Mouse (Mus musculus) embryonic facial prominence, embryonic 12.5 days (tissue): ENCODE results near the gene Ctbp2. TPM values are rescaled to one million over a fixed set of nuclear protein-coding genes. Genes with fewer than 3 reads are reported as not detected.

Experiments
- ATAC-seq: fragments of 200-750 bp; cut with Nextera tagmentation; 2 replicates; pipeline ENCODE4 v1.8.0; 2017; ENCODE audit not compliant: insufficient number of reproducible peaks, insufficient read depth, low FRiP score, low TSS enrichment
- H3K27ac ChIP-seq: fragments of 300-500 bp; sonication (generic); 2 replicates; pipeline ENCODE4 v1.5.1; 2016; ENCODE audit warnings: mild to moderate bottlenecking
- H3K27me3 ChIP-seq: fragments of 300-500 bp; sonication (generic); 2 replicates; pipeline ENCODE4 v1.6.1; 2016; ENCODE audit warnings: mild to moderate bottlenecking, moderate library complexity
- H3K36me3 ChIP-seq: fragments of 300-500 bp; sonication (generic); 2 replicates; pipeline ENCODE4 v1.6.1; 2016; ENCODE audit warnings: mild to moderate bottlenecking
- H3K4me1 ChIP-seq: fragments of 300-500 bp; sonication (generic); 2 replicates; pipeline ENCODE4 v1.6.1; 2016
- H3K4me2 ChIP-seq: fragments of 300-500 bp; sonication (generic); replicated peaks from 2 replicates; pipeline ENCODE4 v1.6.1; 2016; ENCODE audit warnings: mild to moderate bottlenecking, moderate library complexity
- H3K4me3 ChIP-seq: fragments of 300-500 bp; sonication (generic); 2 replicates; pipeline ENCODE4 v1.5.1; 2016; ENCODE audit warnings: mild to moderate bottlenecking
- H3K9ac ChIP-seq: fragments of 300-500 bp; sonication (generic); 2 replicates; pipeline ENCODE4 v1.6.1; 2016; ENCODE audit warnings: mild to moderate bottlenecking, moderate library complexity
- H3K9me3 ChIP-seq: fragments of 300-500 bp; sonication (generic); 2 replicates; pipeline ENCODE4 v1.6.1; 2016; ENCODE audit warnings: mild to moderate bottlenecking, moderate library complexity
- WGBS: fragments of 180-500 bp; shearing (Covaris S2); methylation state at CpG from one replicate; pipeline ENCODE4 v1.1.7; 2016; 5-methylcytosine and 5-hydroxymethylcytosine counted together
- polyA plus RNA-seq: library from polyadenylated mRNA; unstranded; fragments of >200 nt; fragmentation: Nextera tagmentation; extraction: Ambion mirVana; gene quantifications from 2 replicates; pipeline ENCODE4 v1.2.1, GENCODE M21; 2016

Ctbp2 gene
- polyA plus RNA-seq, 1 experiment from 2014 or later, result 101 TPM

DNA sequence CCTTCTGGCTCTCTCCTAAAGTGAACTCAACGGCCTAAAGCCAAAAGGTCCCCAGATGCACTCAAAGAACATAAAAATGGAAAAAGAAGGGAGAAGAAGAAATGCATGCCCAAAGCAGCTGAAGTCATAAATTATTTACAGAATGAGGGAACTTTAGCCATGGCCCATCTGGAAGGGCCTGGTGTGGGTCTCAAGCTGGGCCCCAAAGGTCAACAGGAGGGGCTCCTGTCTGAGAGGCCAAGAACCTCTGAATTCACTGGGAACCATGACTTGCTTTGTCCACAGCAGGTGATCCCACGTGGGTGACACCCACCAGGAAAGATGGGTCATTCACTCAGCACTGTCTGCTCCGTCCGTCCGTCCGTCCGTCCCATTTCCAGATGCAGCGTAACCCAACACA, 67.2 kb downstream of the Ctbp2 start:
- no peak for ATAC-seq
- H3K9me3 ChIP-seq, result no peaks in the 10 kb centered on the region
- no peak overlapping the region for H3K4me3 ChIP-seq
- H3K27me3 ChIP-seq, result no peaks in the 10 kb centered on the region
- H3K4me1 ChIP-seq, result peaks cover 8% of the 10 kb centered on the region
- H3K9ac ChIP-seq, result no peak overlapping the region
- no peak overlapping the region for H3K4me2 ChIP-seq
- no peak overlapping the region for H3K27ac ChIP-seq
- WGBS, result 87% methylated on average over 8 of the region's 8 CpGs
- peaks cover 25% of the 10 kb centered on the region for H3K36me3 ChIP-seq

DNA sequence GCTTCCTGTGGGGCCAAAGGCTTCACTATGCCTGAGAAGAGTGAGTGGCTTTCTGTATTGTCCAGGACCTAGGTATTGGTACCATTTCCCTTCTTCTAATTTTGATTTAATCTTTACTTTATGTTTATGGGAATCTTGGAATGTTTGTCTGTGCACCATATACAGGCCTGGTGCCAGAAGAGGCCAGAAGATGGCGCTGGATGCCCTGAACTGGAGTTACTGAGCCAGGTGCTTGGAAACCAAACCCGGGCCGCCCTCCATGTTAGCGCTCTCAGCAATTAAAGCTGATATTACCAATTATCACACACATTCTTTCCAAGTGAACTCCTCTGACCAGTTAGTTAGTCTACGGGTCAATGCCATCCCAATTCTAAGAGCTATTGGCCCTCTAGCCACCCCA, 69.7 kb downstream of the Ctbp2 start:
- Histone ChIP-seq H3K27ac (no peak overlapping the region), H3K9ac (no peak overlapping the region), H3K9me3 (no peaks in the 10 kb centered on the region), H3K4me2 (no peak overlapping the region), H3K36me3 (peaks cover 23% of the 10 kb centered on the region), H3K4me1 (no peaks in the 10 kb centered on the region; the same call in 1 of the 2 replicates), H3K27me3 (no peaks in the 10 kb centered on the region), H3K4me3 (no peak overlapping the region)
- WGBS, result 87% methylated on average over 5 of the region's 5 CpGs
- ATAC-seq, result no peak

DNA sequence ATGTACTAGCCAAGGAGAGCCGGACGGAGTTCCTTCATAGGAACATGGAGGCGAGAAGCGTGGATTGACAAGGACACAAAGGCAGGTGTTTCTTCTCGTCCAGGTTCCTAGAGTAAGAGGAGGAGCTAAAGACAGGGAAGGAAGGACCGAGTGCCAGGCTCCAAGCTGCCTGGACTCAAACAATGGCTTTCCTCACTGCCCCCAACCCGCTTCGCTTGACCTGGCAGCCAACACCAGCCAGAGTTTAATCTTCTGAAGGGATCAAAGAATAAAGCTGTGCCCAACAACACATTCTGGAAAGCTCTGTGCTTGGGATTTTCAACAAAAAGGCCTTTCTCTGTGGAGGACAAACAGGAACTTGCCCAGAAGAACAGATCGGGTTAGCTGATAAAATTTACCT, 70.4 kb downstream of the Ctbp2 start:
- Histone ChIP-seq H3K4me1 (no peaks in the 10 kb centered on the region; the same call in 1 of the 2 replicates), H3K9ac (no peak overlapping the region), H3K27ac (no peak overlapping the region), H3K9me3 (no peaks in the 10 kb centered on the region), H3K36me3 (peaks cover 23% of the 10 kb centered on the region), H3K4me3 (no peak overlapping the region), H3K27me3 (no peaks in the 10 kb centered on the region), H3K4me2 (no peak overlapping the region)
- ATAC-seq, result no peak
- WGBS, result 81% methylated on average over 9 of the region's 9 CpGs

DNA sequence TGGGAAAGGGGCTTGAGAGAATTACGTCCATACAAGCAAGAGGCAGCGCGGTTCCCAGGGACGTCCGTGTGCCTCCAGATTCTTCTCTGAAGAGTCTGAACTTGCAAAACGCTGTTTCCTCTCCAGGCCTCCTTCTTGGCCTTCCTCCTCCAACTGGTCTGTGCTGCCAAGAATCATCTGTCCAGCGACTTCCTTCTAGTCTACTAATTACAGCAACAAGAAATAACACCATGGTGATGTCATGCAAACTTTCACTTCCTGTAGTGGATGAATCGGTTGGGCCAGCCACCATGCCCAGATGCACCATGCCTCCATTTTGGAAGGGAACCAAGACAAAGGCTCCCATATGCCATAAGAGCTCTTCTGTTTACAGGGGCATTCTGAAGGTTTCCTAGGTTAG, 71.3 kb downstream of the Ctbp2 start:
- no peaks in the 10 kb centered on the region for H3K4me1 ChIP-seq
- peaks cover 23% of the 10 kb centered on the region for H3K36me3 ChIP-seq
- no peak overlapping the region for H3K9ac ChIP-seq
- no peak overlapping the region for H3K4me3 ChIP-seq
- H3K4me2 ChIP-seq, result no peak overlapping the region
- 87% methylated on average over 8 of the region's 8 CpGs for WGBS
- H3K9me3 ChIP-seq, result no peaks in the 10 kb centered on the region
- H3K27me3 ChIP-seq, result no peaks in the 10 kb centered on the region
- no peak overlapping the region for H3K27ac ChIP-seq
- ATAC-seq, result no peak

DNA sequence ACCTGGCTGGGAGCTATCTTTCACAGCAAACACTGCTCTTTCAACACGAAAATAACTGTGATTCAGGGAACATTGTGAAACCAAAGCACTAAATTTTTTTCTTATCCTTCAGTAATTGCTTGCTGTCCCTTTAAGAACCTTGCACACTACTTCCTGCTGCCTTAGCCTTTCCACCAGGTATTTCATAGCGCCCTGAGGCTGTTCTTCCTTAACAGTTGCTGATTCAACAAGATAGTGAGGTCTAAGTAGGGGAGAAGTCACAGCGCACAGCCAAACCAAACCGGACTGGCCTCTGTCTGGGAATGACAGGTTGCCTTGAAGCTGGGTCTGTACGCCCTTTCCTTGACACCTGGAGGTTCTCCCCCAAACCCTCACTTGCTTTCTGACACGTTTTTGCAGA, 73.5 kb downstream of the Ctbp2 start:
- no peaks in the 10 kb centered on the region for H3K27me3 ChIP-seq
- no peak for ATAC-seq
- no peak overlapping the region for H3K9ac ChIP-seq
- WGBS, result 65% methylated on average over 6 of the region's 6 CpGs
- H3K4me2 ChIP-seq, result no peak overlapping the region
- peaks cover 15% of the 10 kb centered on the region; the same call in 1 of the 2 replicates for H3K36me3 ChIP-seq
- no peak overlapping the region for H3K4me3 ChIP-seq
- no peaks in the 10 kb centered on the region for H3K9me3 ChIP-seq
- no peak overlapping the region for H3K27ac ChIP-seq
- H3K4me1 ChIP-seq, result no peaks in the 10 kb centered on the region

DNA sequence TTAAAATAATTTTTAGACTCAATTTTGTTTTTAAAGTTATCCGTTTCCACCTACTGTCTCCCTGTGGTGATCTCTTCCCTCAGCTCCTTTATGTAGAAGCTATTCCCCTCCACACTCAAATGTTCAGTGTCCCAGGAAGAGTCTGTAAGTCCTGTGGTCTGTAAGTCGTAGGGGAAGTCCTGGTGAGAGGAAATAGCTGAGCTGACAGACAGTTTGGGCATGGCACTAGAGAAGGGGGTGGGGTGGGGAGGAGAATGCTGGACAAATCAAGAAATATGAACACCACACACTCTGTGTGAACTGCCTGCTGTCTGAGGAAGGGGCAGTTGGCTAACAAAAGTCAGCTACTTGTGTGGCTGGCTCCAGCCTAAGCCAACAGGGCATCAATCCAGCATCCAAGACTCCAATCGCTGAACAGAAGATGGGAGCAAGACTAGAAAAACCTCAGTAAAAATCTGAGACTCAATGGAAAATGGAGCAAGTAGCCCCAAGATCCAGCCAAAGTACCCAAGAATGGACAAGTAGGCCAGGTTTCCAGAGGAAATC, 76.0 kb downstream of the Ctbp2 start:
- H3K9ac ChIP-seq, result no peak overlapping the region
- no peak overlapping the region for H3K4me2 ChIP-seq
- peaks cover 11% of the 10 kb centered on the region; the same call in 1 of the 2 replicates for H3K36me3 ChIP-seq
- H3K27me3 ChIP-seq, result no peaks in the 10 kb centered on the region
- no peaks in the 10 kb centered on the region for H3K9me3 ChIP-seq
- ATAC-seq, result no peak
- H3K27ac ChIP-seq, result no peak overlapping the region
- WGBS, result 72% methylated on average over 3 of the region's 3 CpGs
- no peak overlapping the region for H3K4me3 ChIP-seq
- H3K4me1 ChIP-seq, result no peaks in the 10 kb centered on the region

DNA sequence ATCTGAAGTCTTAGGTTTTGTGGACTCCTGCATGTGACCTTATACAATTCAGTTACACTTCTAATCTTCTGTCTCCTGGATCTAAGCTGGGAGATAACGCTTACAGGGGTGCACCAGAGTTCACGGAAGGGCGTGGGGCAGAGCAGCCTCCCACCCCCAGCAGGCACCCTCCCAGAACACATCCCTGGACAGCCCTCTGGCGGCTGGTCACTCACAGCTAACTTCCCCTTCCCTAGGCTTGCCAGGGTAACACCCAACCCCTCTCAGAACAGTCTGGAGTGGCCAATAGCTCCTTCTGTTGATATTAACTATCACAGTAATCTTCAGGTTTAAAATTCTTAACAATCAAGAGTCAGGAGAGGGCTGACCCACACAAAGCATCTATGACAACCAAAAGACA, 76.9 kb downstream of the Ctbp2 start:
- ATAC-seq, result no peak
- WGBS, result 84% methylated on average over 4 of the region's 4 CpGs
- Histone ChIP-seq H3K27me3 (no peaks in the 10 kb centered on the region), H3K9me3 (no peaks in the 10 kb centered on the region), H3K27ac (no peak overlapping the region), H3K9ac (no peak overlapping the region), H3K4me3 (no peak overlapping the region), H3K4me1 (peaks cover 2% of the 10 kb centered on the region), H3K4me2 (no peak overlapping the region), H3K36me3 (0 out of 2 replicates have a peak, but pooled peaks cover 4% of the 10 kb centered on the region)

DNA sequence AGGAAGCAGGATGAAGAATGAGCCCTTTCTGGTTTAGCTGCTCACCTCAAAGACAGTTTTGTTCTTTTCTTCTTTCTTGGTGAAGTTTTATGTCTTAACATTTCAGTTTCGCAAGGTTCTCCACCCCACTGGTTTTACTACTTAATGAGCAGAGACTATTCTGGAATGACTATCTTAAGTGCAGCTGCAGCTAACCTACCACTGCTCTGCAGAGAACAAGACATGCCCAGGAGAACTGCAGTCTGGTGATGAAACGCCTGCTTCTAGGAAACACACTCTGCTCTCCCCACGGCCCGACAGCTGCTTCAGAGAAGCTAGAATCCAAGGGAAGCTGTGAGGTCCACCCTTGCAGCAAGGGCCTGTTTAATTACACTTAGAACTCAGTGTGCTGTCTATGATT, 79.4 kb downstream of the Ctbp2 start:
- Histone ChIP-seq H3K27ac (no peak overlapping the region), H3K9ac (no peak overlapping the region), H3K9me3 (no peaks in the 10 kb centered on the region), H3K4me1 (peaks cover 28% of the 10 kb centered on the region), H3K4me3 (no peak overlapping the region), H3K27me3 (no peaks in the 10 kb centered on the region), H3K4me2 (no peak overlapping the region), H3K36me3 (0 out of 2 replicates have a peak, but pooled peaks cover 4% of the 10 kb centered on the region)
- no peak for ATAC-seq
- WGBS, result 81% methylated on average over 4 of the region's 4 CpGs

DNA sequence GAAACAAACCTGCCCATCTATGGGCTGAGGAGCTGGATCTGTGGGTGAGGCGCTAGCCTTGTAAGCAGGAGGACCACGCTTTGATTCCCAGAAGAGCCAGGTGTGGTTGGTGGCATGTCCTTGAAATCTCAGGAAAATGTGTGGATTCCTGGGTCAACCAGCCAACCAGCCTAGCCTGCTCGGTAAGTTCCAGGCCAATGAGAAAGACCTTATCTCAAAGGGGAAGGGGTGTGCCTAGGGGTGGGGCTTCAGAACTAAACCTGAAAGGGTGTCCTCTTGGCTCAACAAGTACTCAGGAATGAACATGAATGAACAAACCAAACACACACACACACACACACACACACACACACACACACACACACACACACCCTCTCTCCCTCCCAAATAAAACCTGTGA, 82.4 kb downstream of the Ctbp2 start:
- Histone ChIP-seq H3K4me3 (no peak overlapping the region), H3K4me1 (peaks cover 47% of the 10 kb centered on the region), H3K4me2 (no peak overlapping the region), H3K27me3 (no peaks in the 10 kb centered on the region), H3K36me3 (0 out of 2 replicates have a peak, but pooled peaks cover 4% of the 10 kb centered on the region), H3K9ac (no peak overlapping the region), H3K9me3 (no peaks in the 10 kb centered on the region), H3K27ac (0 out of 2 replicates have a peak overlapping the region, but pooled peaks have one; percentile 46)
- 72% methylated on average over 3 of the region's 3 CpGs for WGBS
- no peak for ATAC-seq

DNA sequence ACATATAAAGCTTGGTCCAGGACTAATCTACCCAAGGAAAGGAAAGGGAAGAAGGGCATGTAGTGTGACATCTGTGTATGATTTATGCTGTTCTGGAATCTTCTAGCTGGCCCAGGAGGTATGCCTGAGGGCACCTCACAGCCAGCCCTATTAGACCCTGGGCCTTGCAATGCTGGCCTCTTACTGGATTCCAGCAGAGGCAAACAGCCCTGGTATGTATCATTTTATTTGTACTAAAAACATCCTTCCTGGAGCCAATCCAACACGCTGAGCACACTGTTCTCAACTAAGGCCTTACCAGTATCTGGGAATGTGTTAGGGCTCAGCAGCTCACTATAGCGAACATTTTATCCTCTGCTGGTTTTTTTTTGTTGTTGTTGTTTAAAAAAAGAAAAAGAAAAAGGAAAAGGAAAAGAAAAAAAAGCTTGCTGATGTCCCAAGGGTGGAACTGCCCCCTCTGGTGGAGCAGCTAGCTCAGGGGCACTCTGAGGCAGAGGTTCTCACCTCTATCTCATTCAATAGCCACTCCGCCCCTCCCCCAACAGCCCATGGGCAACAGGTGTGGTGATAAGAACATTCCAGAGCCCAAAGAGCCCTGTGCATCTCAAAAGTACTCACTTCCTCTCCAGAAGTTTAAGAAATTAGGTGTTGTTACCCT, 83.3 kb downstream of the Ctbp2 start:
- Histone ChIP-seq H3K9ac (no peak overlapping the region), H3K27me3 (no peaks in the 10 kb centered on the region), H3K9me3 (no peaks in the 10 kb centered on the region), H3K4me1 (peaks cover 56% of the 10 kb centered on the region), H3K27ac (0 out of 2 replicates have a peak overlapping the region, but pooled peaks have one; percentile 46), H3K36me3 (0 out of 2 replicates have a peak, but pooled peaks cover 4% of the 10 kb centered on the region), H3K4me2 (no peak overlapping the region), H3K4me3 (no peak overlapping the region)
- ATAC-seq, result no peak
- 69% methylated on average over 3 of the region's 3 CpGs for WGBS

DNA sequence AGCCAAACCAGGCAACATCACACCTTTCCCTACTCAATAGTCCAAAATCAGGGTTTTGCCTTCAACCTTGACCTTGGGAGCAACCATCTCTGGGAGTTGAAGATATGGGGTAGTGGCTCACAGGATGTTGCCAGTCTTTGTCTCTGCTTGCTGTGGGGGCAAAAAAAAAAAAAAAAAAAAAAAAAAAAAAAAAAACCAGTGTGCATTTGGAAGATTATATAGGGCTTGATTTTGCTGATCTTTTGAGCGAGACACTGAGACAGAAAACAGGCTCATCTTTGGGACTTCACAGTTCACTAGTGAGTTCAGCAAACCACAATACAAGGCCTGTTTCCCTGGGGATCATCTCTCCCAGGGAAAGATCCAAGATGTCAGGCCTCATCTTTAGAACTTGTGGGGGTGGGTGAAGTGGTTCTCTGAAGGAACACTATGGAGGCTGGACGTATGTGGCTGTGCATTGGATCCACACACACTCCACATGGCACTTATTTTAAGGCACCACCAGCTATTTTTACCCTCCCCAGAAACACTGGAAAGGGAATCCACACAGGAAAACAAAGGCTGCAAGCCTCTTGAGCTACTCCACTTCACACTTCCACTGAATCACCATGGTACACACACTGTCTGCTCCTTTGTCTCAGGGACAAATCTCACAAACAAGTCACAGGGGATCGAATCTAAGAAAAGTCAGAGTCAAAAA, 84.4 kb downstream of the Ctbp2 start:
- no peaks in the 10 kb centered on the region for H3K9me3 ChIP-seq
- no peak overlapping the region for H3K4me2 ChIP-seq
- no peak overlapping the region for H3K27ac ChIP-seq
- WGBS, result 64% methylated on average over 3 of the region's 3 CpGs
- H3K9ac ChIP-seq, result no peak overlapping the region
- no peak overlapping the region for H3K4me3 ChIP-seq
- no peaks in the 10 kb centered on the region for H3K36me3 ChIP-seq
- peaks cover 67% of the 10 kb centered on the region for H3K4me1 ChIP-seq
- ATAC-seq, result no peak
- H3K27me3 ChIP-seq, result no peaks in the 10 kb centered on the region

DNA sequence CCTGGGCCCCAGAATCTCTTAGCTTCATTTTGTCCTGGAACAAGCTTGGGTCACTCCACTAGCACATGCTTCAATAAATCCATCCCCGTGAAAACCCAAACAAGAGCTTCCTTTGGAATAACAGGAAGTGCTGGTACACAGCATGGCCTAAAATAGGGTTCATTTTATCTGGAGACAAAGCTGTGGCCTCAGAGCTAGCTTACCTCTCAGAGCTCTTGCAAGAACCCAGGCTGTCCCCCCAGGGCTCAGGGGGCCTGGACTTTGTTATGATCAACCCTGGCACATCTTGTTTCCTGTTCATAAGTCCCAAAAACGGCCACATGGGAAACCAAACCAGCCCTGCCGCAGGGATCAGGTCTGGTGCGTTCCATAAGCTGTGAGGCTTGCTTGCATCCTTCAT, 86.5 kb downstream of the Ctbp2 start:
- no peak overlapping the region for H3K9ac ChIP-seq
- WGBS, result 23% methylated on average over 4 of the region's 4 CpGs
- no peak overlapping the region for H3K4me3 ChIP-seq
- no peaks in the 10 kb centered on the region for H3K27me3 ChIP-seq
- H3K4me2 ChIP-seq, result peak overlapping the region; percentile 2; the same call in 1 of the 2 replicates
- no peaks in the 10 kb centered on the region for H3K9me3 ChIP-seq
- no peaks in the 10 kb centered on the region for H3K36me3 ChIP-seq
- peak overlapping the region; percentile 63 for H3K27ac ChIP-seq
- ATAC-seq, result no peak
- peaks cover 88% of the 10 kb centered on the region for H3K4me1 ChIP-seq
